Mouse (Mus musculus) B cell, adult (primary cell): ENCODE data around the gene Olfr710. TPM values are rescaled to one million over a fixed set of nuclear protein-coding genes. Genes with fewer than 3 reads are reported as not detected.

ENCODE experiments used
- total RNA-seq: library from RNA; stranded (reverse); gene quantifications from 4 replicates; pipeline ENCODE4 v1.2.4, GENCODE M21; 2023; ENCODE audit not compliant: inconsistent age

Olfr710 gene
- total RNA-seq: not detected in 4 replicates

GRCm38 (mm10) chr7:106948212-106948611 is at the start of gene Olfr710:
Gene Olfr710 (minus strand): TSS chr7:106948312.

DNA sequence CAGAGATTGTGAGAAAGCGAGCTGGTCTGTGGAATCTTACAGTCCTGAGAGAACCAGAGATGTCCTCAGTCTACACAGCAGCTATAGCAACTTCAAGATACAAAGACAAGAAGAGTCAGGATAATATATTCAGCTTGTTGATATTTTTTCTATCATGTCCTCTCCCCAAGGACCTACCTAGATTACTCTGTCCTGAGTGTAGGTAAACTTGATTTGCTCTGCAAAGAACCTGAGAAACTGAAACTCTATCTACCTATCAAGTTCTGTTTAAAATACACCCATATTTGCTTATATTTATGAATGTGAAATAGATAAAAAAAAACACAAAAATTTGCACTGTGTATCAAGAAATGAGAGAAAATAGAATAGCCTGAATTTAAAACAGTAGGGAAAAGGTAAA is 27.2 kb upstream of the Olfr710 start, which contains the start of gene Olfr711:
Olfr711 (minus strand) TSS at position 101 of the 400 bp plus-strand sequence.

GRCm38 (mm10) chr7:106963837-106964236 is 15.7 kb upstream of the Olfr710 start, which contains the start of gene Olfr6:
Gene Olfr6 (minus strand): TSS chr7:106963937.

GRCm38 (mm10) chr7:106932119-106932518 is 16.0 kb downstream of the Olfr710 start, which contains the start of gene Olfr709-ps1:
Gene Olfr709-ps1 (minus strand): TSS chr7:106932219.

DNA sequence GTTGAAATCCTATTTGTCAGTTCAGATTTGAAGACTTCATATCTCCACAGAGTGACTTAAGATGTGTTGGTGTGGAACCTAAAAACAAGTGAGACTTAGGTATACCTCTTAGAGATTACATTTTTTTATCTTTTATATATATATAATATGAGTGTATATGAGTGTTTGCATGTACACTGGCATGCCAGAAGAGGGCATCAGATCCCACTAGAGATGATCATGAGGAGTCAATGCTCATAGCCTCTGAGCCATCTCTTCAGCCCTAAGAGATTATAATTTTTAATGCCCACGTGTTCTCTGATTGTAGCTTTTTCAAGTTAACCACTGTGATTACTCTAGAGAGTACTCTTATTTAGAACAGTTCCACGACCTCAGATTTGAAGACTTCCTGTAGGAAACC is 40.4 kb downstream of the Olfr710 start, which contains the start of gene Olfr1532-ps1:
Olfr1532-ps1 (plus strand) TSS at position 326 of the 400 bp plus-strand sequence.

GRCm38 (mm10) chr7:106901141-106901540 is 47.0 kb downstream of the Olfr710 start, which contains the start of gene Olfr707:
Gene Olfr707 (minus strand): TSS chr7:106901241.

Other genes with a start within 250 kb of the Olfr710 start
- gene Olfr695, start 231.9 kb downstream of the Olfr710 start, total RNA-seq: not detected in 4 replicates
- gene Olfr697, start 205.9 kb downstream of the Olfr710 start, total RNA-seq: not detected in 4 replicates
- gene Olfr698, start 192.9 kb downstream of the Olfr710 start, total RNA-seq: not detected in 4 replicates
- gene Olfr699, start 155.1 kb downstream of the Olfr710 start, total RNA-seq: not detected in 4 replicates
- not detected in 4 replicates for gene Olfr700, start 139.5 kb downstream of the Olfr710 start, total RNA-seq
- gene Olfr701, start 134.2 kb downstream of the Olfr710 start, total RNA-seq: not detected in 4 replicates
- not detected in 4 replicates for gene Olfr702, start 114.4 kb downstream of the Olfr710 start, total RNA-seq
- gene Olfr703, start 105.0 kb downstream of the Olfr710 start, total RNA-seq: not detected in 4 replicates
- not detected in 4 replicates for gene Olfr704, start 85.1 kb downstream of the Olfr710 start, total RNA-seq
- gene Olfr705, start 71.4 kb downstream of the Olfr710 start, total RNA-seq: not detected in 4 replicates
- not detected in 4 replicates for gene Olfr706, start 60.1 kb downstream of the Olfr710 start, total RNA-seq
- not detected in 4 replicates for gene Olfr707, start 47.1 kb downstream of the Olfr710 start, total RNA-seq
- not detected in 4 replicates for gene Olfr1532-ps1, start 40.3 kb downstream of the Olfr710 start, total RNA-seq
- gene Olfr709-ps1, start 16.1 kb downstream of the Olfr710 start, total RNA-seq: 0.12 TPM in 1 of 4 replicates, not detected in the others
- not detected in 4 replicates for gene Olfr6, start 15.6 kb upstream of the Olfr710 start, total RNA-seq
- not detected in 4 replicates for gene Olfr711, start 27.1 kb upstream of the Olfr710 start, total RNA-seq
- gene Olfr2, start 57.8 kb upstream of the Olfr710 start, total RNA-seq: not detected in 4 replicates
- gene Olfr713, start 82.9 kb upstream of the Olfr710 start, total RNA-seq: not detected in 4 replicates
- not detected in 4 replicates for gene Olfr714, start 122.7 kb upstream of the Olfr710 start, total RNA-seq
- not detected in 4 replicates for gene Olfr17, start 144.9 kb upstream of the Olfr710 start, total RNA-seq
- not detected in 4 replicates for gene Olfr715b, start 162.1 kb upstream of the Olfr710 start, total RNA-seq
- gene Olfr715, start 182.8 kb upstream of the Olfr710 start, total RNA-seq: not detected in 4 replicates
- not detected in 4 replicates for gene Olfr716, start 190.0 kb upstream of the Olfr710 start, total RNA-seq
- not detected in 4 replicates for gene Nlrp14, start 218.7 kb upstream of the Olfr710 start, total RNA-seq